Mouse (Mus musculus) cerebellum, postnatal 25 days (tissue): Measurements from ENCODE around the gene Rln3.
"Not testable (repeated sequence)": the region's sequence is repeated elsewhere in the genome, so short reads cannot be mapped to it uniquely, and the experiment has no call there.

Source experiments
- DNase-seq, 2 experiments: peaks; one replicate each; pipeline ENCODE4 v3.0.0; 2021; ENCODE audit warnings: mixed read lengths in 2 of 2

Gene Rln3

GRCm38 (mm10) chr8:84015833-84016232, 29.0 kb downstream of the Rln3 start:
- DNase-seq, result no peak

DNA sequence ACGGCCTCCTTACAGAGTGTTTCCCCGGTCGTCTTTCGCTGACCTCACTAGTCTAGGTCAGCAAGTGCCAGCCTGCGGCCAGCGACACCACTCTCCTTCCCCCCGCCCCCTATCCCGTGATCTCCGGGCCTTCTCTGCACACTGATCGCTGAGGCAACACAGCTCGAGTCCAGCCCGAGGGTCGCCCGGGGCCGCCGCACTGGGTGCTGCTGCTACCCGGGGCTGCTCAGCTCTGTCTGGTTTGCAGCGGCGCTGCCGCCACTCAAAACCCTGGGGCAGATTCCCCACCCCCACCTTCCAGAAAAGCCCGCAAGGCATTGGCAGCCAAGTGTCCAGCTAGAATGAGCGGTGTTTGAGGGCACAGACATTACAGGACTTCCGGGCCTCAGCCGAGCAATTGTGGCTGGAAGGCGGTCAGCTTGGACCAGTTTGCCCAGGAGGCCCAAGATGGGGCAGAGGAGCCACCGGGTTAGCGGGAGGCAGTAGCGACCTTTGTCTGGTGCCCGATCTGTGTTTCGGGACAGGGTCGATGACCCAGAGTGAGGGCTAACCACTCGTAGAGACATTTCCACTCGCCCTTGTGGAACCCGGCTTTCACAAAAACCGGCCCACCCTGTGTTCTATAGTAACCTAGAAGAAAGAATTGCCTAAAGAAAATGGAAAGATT, 32.2 kb downstream of the Rln3 start:
- no peak for DNase-seq

DNA sequence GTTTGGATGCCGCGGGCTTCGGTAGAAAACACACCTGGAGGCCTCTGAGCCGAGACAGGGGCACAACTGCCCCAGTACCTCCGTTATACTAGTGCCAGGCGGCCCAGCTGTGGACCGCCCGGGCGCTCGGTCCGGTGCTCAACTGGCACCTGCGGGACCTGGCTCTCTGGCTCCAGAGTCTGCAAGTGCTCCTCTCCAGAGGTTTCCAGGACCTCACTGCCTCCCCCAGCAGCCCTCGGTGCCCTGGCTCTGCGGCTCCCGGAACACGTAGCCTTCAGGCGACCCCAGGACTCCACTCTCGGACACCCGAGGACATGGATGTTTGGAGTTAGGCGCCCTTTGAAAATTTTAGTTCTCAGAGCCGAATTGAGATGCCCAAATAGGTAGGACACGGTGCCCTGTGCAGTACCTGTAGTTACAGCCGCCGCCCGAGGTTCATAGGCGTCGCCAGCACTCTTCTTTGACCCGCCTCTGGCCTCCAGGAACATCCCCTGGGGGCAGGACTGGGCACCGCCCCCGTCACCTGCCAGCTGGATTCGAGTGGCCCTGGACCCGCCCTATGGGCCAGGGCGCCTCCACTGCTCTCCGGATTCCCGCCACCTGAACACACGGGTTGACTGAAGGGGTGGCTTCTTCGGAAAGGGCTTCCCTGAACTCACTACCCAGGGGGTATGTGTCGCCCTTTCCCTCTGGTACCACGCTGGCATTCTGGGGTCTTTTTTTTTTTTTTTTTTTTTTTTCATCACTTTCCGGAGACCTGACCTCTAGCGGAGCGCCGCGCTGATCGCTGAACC, 32.9 kb downstream of the Rln3 start, which contains the start of gene 2210011C24Rik:
2210011C24Rik (minus strand) TSS at position 467 of the 794 bp plus-strand sequence.
- DNase-seq, result peak in 1 of 2 experiments; percentile 37

DNA sequence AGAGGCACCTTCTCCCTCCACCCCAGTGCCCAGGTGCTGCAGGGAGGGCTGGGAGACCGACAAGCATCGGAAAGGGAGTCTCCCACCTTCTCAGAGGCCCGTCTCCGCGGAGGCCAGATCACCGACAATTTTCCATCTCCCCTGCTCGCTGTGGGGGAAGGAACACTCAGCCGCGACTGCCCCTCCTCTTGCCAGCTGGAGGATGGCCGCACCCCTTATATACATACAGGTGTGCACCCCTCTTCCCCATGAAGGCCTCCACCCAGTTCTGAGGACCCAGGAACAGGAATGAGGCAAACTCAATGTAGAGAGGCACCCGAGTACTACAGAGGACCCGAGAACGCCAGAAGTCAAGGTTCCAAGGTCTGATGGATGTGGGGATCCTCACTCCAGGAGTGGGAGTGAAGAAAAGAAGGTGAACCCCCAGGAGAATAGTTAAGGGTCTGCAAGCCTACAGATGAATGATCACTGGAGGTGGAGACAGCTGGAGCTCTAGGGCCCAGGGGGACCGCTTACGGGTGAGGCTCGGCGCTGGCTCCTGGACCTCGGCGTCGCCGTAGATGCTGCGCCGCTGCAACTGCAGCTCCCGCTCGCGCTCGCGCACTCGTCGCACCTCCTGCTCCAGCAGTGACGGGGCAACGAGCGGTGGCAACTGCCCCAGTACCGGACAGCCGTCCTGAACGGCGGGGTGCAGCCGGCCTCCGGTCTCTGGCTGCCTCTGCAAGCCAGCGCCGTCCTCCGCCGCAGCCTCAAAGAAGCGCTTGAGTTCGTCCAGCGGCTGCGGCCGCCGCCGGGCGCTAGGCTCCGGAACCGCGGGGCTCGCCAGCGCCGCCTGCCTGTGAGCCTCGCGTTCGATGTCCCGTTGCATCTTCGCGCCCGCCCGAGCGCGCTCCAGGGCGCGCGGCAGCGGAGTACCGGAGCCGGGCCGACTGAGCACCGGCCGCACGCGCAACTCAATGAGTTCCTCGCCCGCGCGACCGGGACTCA, 33.9 kb downstream of the Rln3 start:
- DNase-seq, result peak; percentile 79 to 90

DNA sequence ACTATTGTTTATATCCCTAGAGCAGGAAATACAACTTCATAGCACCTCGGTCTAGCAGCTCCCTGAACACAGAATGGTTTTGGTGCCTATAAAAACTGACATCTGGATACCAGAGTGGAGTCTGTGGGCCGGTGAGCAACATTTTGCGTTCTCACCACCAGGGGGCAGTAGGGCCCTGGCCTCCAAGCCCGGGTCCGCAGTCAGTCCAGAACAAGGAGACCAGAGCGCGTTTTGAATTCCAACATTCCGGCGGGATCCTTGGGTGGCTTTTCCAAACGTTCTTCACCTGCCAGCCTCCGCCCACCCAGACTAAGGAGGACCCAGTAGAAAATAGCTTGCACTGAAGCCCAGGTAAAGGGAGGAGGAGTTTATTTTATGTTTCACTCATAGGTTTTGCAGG, 34.9 kb downstream of the Rln3 start:
- peak; percentile 88 to 93 for DNase-seq

- no peak for DNase-seq
These were observed 36.4 kb downstream of the Rln3 start for GRCm38 (mm10) chr8:84008362-84008761.

- DNase-seq, result not testable (repeated sequence)
These were observed 39.3 kb downstream of the Rln3 start for GRCm38 (mm10) chr8:84005502-84005901.

DNA sequence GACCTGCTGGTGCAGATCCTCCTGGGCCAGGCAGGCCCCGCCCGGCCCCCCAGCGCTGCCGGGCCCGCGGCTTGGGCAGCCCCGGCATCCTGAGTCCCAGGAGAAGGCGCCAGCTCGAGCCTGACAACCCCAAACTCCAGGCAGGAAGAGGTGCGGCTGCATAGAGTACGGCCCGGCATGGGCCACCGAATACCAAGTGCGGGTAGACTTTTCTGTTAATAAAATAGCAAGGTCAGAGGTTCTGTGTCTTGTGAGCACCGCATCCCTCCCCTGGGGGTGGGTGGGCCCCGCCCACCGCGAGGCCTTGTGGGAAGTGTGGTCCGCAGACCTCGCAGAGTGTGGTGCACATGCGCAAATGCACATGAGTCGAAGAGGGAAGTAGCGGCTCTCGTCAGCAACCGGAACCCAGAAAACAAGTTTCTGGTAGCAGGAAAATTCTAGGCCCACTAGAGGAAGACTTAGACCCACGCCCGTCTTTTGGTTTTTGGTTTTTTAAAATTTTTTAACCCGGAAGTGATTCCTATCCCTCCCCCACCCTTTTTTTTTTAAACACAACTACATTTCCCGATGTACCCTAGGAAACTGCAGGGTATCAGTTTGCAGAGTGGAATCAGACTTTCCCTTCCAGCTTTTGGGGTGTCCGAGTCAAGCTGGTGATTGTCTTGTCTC, 40.1 kb downstream of the Rln3 start:
- peak; percentile 94 to 96 for DNase-seq

DNA sequence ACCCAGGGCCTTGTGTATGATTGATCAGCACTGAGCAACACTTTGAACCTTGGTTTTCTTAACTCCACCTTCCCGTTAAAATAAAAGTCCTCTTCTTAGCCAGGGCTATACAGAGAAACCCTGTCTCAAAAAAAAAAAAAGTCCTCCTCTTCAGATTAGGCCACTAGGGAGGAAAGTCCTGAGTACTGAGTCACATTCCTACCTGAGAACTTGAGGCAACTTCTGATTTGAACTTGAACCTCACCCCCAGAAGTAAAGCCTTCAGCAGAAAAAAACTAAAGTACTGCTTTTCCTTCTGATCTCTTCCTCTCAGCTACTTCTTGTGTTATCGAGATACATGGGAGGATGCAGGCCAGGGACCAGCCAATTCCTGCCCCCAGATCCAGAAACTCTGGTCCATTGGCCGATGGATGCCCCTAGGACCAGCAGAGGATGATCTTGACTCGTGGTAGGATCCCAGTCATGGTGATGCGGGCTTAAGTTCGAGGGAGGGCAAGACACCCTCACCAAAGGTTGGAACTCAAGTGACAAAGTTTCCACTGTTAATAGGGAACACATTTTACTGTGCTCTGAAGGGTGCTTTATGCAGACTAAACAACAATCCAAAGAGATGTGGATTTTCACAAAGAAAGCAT, 41.1 kb downstream of the Rln3 start:
- no peak for DNase-seq

DNA sequence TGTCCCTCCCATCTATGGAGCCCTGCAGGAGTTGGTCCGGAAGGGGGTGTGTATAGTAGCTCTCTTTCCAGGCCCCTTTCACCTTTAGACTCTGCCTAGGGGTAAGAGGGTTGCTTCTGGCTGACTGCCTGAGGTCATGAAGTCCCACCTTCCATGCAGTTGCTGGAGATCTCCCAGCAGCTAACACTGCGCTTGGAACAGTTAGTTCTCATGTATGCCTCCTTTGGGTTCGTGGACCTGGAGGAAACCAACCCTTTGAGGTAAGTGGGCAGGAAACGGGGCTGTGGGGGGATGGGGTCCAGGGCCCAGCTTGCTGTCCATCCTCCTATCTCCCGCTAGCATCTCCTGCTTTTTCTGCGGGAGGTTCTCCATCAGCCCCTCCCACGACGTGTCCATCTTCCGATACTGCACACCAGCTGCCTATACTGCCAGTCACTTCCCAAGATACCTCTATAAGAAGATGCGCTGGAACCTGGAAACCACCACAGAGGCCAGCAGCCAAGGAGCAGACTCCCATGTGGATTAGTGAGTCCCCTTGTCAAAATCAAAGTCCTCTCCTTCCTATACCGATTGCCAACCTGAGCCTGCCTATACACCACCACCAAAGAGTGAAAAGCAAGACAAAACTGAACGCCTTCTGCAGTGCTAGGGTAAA, 41.7 kb downstream of the Rln3 start:
- no peak for DNase-seq

DNA sequence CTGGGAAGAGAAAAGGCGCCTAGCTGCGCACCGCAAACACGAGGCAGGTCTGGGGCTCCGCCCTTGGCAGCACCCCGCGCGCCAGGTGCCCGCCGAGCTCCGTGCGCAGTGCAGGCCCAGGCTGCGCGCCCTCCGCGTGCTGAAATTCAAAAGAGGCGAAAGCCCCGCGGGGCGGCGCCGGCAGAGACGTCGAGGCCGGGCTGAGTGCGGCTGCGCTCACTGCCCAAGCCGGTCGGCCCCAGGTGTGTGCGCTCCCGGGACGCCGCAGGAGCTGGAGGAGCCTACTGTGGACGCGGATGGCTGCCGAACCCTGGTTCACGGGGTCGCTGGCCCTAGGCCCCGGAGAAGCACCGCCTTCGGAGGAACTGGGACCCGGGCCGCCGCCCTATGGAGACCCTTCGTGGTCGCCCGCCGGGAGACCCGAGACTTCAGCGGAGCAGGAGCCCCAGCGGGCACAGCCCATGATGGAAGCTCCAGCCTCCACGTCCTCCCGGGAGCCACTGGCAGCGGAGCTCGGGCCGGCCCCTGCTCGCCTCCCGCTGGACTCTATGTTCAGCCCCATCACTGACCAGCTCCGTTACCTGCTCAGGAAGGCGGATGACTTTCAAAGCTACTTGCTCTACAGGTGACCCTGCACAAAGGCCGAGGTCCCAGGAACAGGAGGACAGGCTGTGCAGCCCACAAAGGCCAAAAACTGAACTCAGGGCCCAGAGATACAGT, 43.4 kb downstream of the Rln3 start, which contains the start of gene 1700067K01Rik:
1700067K01Rik (plus strand) TSS at position 222 of the 720 bp plus-strand sequence.
- no peak for DNase-seq

GRCm38 (mm10) chr8:83999825-84000224, 45.0 kb downstream of the Rln3 start:
- DNase-seq, result no peak

GRCm38 (mm10) chr8:83999057-83999705, 45.6 kb downstream of the Rln3 start:
- DNase-seq, result peak in 1 of 2 experiments; percentile 49

DNA sequence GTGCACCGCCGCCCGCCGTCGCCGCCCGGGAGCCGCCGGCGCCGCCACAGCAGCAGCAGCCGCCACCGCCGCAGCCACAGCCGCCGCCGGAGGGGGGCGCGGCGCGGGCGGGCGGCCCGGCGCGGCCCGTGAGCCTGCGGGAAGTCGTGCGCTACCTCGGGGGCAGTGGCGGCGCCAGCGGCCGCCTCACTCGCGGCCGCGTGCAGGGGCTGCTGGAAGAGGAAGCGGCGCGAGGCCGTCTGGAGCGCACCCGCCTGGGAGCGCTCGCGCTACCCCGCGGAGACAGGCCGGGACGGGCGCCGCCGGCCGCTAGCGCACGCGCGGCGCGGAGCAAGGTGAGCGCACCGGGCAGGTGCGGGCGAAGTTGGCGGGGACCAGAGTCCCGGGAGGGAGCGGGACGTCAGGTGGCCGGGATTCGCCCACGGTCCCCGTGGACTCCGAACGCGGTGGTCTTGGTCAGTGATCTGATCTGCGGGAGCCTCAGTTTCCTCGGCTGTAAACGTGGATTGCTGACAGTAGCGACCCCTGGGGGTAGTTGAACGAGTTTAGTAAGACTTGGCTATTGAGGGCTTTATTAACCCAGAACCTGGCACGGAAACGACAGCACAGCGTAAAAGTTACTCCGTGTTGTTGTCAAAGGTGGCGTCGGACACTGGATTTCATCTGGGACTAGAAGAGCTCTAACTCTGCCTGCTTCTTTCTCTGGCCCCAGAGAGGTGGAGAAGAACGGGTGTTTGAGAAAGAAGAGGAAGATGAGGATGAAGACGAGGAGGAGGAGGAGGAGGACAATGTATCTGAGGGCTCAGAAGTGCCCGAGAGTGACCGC, 46.4 kb downstream of the Rln3 start:
- DNase-seq, result peak; percentile 68 to 69

GRCm38 (mm10) chr8:83997511-83998141, 47.2 kb downstream of the Rln3 start, which contains the start of gene Samd1:
TSS of gene Samd1 (plus strand) at chr8:83997672.
- DNase-seq, result peak; percentile 74 to 77

DNA sequence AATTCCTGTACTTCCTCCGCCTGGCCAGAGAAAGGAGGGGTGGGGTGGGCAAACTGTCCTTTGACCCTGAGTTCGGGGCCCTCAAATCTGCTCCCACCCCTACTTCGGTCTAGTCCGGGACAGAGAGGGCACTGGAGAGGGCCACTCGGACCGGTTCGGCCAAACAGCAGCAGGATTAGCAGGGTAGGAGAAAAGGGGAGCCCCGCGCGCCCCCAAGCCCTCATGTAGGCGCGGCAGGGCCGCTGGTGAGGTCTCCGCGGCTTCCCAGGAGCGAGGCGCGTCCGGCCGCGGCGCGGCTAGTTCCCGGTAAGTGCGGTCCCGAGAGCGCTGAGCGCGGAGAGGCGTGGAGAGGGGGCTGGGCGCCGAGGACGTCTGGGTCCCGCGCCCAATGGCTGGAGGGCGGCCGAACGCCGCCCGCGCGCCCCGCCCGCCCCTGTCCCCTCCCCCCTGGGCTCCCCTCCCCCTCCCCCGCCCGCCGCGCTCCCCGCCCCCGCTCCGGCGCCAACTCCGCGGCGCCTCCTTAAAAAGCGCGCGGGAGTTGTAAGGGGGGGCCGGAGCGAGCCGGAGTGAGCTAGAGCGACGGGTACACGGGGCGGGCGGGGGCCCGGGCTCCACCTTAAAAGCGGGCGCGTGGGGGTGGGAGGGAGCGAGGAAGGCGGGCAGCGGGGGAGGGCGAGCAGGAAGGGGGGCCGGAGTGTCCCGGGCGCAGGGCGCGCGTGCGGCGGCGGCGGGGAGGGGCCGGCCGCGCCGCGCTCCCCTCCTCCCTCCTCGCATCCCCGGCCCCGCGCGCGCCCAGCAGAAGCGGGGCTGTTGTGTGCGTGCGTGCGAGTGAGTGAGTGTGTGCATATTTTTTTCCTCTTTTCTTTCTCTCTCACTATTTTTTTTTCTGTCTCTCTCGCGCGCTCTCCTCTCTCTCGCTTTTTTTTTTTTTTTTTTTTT, 48.0 kb downstream of the Rln3 start:
- peak; percentile 84 to 94 for DNase-seq

- DNase-seq, result peak in 1 of 2 experiments; percentile 47
These were observed 48.8 kb downstream of the Rln3 start for GRCm38 (mm10) chr8:83995973-83996372.
